Mouse (Mus musculus): ENCODE data around the gene Eif4e2.

Gene Eif4e2

GRCm38 (mm10) chr1:87263257-87263656 is 49.5 kb downstream of the Eif4e2 start:
- no peak for DNase-seq (ENCODE audit: low spot score)

DNA sequence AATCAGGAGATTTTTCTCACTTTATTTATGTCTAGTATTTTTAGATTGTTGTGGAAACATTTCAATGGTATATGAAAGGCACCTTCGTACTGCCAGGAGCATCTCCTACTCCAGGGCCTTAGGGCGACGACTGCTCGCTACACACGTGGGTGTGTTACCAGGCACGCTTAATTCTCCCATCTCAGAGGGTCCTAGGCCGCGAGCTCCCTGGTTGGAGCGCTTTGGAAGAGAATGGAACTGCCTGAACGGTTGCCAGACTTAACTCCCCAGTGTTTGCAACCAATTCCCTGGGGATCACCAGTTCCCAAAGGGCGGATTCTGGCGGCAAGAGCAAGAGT is 50.1 kb downstream of the Eif4e2 start:
- no peak for DNase-seq (ENCODE audit: low spot score)

- DNase-seq (ENCODE audit: low spot score): peak; percentile 29
Observed at GRCm38 (mm10) chr1:87264134-87265006, 50.7 kb downstream of the Eif4e2 start, which contains the start of gene Efhd1. Efhd1 (plus strand) TSS chr1:87264363.

- no peak for DNase-seq (ENCODE audit: low spot score)
Observed at GRCm38 (mm10) chr1:87265200-87265599, 51.5 kb downstream of the Eif4e2 start.

DNA sequence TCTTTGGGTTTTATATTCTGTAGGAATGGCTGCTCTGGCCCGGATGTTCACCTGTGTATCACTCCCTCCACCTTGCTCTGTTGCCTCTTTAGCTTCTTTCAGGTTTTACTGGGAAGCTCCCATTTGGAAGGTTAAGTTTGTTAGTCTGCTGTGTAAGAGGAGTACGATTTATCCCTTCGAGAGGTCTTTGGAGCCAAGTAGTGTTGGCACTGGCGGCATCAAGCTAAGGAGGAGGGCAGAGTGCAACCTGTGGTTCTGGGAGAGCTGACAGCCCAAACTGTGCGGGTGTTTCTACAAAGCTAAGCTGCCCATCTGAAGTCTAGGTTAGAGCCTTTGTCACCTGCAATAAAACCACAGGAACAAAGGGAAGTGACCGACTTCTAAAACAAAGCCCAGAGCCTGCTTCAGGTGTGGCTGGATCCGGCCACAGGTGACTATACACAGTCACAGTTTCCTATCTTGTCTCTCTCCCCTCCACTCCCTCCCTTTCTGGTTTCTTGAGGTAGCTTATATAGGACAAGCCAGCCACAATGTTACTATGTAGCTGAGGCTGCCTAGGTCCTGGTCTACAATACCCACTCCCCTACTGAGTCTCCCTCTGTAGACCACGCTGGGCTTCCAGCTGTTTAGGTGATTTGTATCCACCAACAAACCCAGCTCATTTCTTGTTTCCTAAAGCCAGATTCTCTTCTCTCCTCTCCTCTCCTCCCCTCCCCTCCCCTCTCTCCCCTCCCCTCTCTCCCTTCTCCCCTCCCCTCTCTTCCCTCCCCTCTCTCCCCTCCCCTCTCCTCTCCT is 52.8 kb downstream of the Eif4e2 start:
- no peak for DNase-seq (ENCODE audit: low spot score)

GRCm38 (mm10) chr1:87270204-87270603 is 56.5 kb downstream of the Eif4e2 start:
- DNase-seq (ENCODE audit: low spot score): no peak

GRCm38 (mm10) chr1:87270641-87271467 is 57.1 kb downstream of the Eif4e2 start:
- no peak for DNase-seq (ENCODE audit: low spot score)

DNA sequence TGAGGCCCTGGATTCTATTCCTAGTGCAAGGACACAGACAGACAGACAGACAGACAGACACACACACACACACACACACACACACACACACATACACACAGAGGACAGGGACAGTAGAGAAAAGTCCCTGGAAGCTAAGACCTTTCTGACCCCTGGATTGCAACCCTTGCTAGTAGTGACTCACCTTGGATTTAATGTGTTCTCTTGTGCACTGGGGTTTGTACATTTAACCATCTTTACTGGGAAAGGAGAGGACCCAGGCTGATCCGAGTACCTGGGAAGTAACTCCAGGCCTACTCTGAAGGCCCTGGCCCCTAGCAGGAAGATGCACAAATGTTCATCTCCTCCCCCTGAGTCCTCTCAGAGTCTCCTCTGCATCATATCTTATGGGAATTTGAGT is 57.9 kb downstream of the Eif4e2 start:
- no peak for DNase-seq (ENCODE audit: low spot score)

DNA sequence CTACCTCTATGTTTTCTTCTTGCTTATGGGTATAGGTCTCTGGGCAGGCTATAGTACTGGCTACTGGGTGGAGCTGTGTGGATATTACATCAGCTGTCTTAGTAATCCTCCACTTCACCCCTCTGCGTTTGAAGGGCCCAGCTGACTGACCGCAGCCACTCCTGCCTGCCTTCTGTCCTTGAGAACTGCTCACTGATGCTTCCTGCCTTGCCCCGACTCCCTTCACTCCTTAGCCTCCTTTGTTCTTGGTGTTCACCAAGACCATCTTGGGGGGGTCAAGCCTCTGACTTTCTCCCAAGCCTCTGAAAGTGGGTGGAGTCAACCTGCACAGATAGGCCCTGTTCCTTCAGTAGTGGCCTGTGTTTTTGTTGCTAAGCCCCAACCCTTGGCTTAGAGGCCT is 58.7 kb downstream of the Eif4e2 start:
- DNase-seq (ENCODE audit: low spot score): peak; percentile 61

DNA sequence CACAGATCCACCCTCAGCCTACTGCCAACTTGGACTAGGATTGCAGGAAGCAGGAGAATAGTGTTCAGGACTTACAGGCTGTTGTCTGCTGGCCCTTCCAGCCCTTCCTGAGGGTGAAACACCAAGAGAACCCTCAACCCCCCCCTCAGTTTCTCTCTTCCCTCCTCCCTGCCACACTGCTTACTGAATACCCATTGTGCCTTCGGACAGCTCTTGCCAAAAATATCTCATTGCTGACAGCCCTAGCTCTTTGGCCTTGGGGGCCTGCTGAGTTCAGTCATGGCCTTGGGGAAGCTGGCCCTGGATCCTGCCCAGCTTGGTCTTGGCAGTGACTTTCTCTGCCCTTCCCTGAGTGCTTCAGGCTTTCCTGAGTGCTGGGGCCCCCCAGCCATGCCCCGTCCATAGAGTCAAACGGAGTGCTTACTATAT is 59.8 kb downstream of the Eif4e2 start:
- DNase-seq (ENCODE audit: low spot score): peak; percentile 91

GRCm38 (mm10) chr1:87274134-87274533 is 60.4 kb downstream of the Eif4e2 start:
- DNase-seq (ENCODE audit: low spot score): peak; percentile 45

DNA sequence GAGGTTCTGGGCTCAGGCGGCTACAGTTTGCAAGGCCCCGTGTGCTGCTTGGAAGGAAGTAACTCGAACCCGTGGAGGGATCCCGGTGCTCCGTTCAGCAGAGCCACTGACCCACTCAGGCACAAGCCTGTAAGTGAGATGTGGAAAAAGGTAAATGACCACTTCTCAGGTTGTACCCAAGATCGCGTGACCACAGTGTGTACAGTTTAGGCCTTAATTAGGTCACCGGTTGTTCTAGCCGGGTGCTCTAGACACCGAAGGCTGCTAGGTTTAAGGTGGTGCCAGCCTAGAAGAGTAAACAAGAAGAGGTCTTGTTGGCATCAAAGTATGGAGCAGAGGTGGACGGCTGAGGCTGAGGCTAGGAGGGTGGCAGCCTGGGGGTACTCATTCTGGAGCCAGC is 61.4 kb downstream of the Eif4e2 start:
- DNase-seq (ENCODE audit: low spot score): no peak

DNA sequence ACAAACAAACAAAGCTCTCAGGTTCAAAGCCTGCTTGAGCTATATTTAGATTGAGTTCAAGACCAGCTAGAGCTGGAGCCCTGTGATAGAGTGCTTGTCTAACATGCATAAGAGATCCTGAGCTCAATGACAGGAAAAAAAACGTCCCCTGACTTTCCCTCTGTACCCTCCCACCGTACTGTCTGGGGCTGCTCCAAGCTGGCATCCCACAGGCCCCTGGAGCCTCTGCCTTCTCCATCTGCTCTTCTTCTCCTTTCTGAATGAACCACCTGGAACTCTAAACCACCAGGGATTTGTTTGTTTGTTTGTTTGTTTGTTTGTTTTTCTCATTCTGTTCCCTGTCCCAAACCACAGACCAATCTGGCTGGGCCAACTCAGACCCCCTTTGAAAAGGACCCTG is 62.3 kb downstream of the Eif4e2 start:
- DNase-seq (ENCODE audit: low spot score): no peak

- no peak for DNase-seq (ENCODE audit: low spot score)
Observed at GRCm38 (mm10) chr1:87280281-87280680, 66.6 kb downstream of the Eif4e2 start.

DNA sequence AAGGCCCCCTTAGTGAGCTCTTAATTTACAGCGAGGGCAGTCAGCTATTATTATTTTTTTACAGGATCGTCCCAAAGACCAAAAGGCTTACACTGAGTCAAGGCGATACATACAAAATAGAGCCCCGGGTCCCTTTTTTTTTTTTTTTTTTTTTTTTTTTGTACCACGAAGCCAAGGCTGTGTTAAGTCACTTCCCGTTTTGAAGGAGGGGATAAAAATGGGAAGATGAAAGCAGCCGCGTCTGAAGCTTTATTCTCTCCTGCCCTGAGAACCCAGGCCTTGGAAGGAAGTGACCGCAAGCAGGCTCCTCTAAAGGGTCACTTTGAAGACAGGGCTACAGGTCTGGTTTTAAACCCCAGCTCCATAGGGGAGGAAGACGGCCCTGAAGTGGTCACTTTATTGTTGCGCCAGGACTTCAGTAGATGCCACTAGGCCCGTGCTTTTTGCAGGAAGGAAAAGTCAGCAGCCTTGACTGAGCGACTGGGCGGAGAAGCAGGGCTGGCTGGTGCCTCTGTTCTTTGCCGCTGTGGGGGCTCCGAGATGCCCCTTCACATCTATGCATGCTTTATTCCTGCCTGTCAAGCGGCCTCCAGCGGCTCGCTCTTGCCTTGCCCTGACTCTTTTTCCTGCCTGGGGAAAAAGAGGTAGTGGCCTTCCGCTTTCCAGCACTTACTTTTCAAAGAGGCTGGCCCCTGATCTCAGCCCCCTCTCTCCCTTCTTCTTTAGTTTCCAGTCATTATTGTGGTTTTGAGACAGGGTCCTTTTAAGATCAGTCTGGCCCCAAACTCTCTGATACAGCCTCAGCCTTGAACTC is 68.1 kb downstream of the Eif4e2 start:
- DNase-seq (ENCODE audit: low spot score): no peak

GRCm38 (mm10) chr1:87282413-87282788 is 68.7 kb downstream of the Eif4e2 start:
- no peak for DNase-seq (ENCODE audit: low spot score)

DNA sequence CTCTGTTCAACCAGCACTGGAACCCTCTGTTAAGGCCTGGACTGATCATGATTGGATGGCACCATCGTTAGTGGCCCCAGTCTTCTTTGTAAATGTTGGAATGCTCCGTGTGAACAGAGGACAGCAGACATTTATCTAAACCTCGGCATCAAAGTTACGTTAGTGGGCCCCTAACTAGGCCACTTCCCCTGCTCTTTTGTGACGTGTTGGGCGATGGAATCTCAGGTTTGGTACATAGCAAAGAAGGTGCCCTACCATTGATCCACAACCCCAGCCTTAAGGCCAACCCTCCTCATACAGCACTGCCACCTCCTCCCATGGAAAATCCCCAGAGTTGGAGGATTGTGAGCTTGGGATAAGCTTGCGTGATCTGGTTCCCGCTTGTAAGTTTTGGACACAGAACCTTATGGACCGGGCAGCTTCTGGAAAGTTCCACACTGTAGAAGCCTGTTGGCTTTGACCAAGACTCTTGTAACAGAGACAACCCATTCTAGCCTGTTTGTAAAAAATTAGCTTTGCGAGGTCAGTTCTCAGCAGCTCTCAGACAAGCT is 69.8 kb downstream of the Eif4e2 start:
- no peak for DNase-seq (ENCODE audit: low spot score)

DNA sequence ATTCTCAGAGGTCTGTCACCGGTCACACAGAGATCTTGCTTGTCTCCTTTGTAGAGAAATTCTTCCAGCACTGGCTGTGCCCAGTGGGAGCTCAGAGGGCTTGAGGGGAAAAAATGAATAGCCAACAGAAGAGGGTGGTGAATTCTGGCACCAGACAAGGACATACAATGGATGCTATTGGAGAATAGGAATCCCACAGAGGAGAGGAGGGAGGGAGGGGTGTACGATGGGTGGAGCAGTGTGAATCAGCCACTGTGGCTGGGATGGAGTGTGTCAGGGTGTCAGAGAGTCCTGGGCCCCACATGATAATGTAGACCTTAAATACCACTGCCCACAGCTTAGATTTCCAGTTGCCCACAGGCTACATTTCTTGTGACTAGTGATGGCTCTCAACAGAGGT is 73.4 kb downstream of the Eif4e2 start:
- DNase-seq (ENCODE audit: low spot score): no peak

All from ovary, adult 18-20 months (tissue).